Mouse (Mus musculus): ENCODE measurements around the gene Stard7.
"Not testable (repeated sequence)": the region's sequence is repeated elsewhere in the genome, so short reads cannot be mapped to it uniquely, and the experiment has no call there.

DNA sequence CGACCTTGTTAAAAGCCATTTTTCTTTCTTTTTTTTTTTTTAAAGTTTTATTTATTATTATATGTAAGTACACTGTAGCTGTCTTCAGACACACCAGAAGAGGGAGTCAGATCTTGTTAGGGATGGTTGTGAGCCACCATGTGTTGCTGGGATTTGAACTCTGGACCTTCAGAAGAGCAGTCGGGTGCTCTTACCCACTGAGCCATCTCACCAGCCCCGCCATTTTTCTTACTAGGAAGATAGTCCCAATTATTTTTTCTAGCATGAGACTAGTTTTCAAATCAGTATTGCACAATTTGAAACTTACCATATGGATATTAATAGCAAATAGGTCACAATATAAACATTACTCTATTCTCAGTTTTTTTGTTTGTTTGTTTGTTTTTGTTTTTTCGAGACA lies 2.0 kb downstream of the Stard7 start:
- TF ChIP-seq POLR2A (IDR thresholded peaks at IDR 0.05; ENCODE audit: extremely low read depth, insufficient read depth, low read length); CTCF (IDR thresholded peaks at IDR 0.05; ENCODE audit: low read depth, low read length): not testable (repeated sequence)

Measured in liver, adult 2 months (tissue).